Mouse (Mus musculus) macrophage (primary cell): ENCODE data around the gene 1700017N19Rik. TPM values are rescaled to one million over a fixed set of nuclear protein-coding genes. Genes with fewer than 3 reads are reported as not detected.
"Not testable (repeated sequence)": the region's sequence is repeated elsewhere in the genome, so short reads cannot be mapped to it uniquely, and the experiment has no call there.

Experiments used
- H3K27ac ChIP-seq: fragments of 350-480 bp; formaldehyde crosslinking; 2 replicates; pipeline ENCODE4 v1.9.0; 2021
- H3K36me3 ChIP-seq: fragments of 350-480 bp; formaldehyde crosslinking; 2 replicates; pipeline ENCODE4 v1.9.0; 2021; ENCODE audit errors: inconsistent target
- H3K4me3 ChIP-seq: fragments of 350-480 bp; formaldehyde crosslinking; 2 replicates; pipeline ENCODE4 v1.9.0; 2021; ENCODE audit errors: inconsistent target
- H3K79me2 ChIP-seq: fragments of 350-480 bp; formaldehyde crosslinking; 2 replicates; pipeline ENCODE4 v1.9.0; 2021; ENCODE audit errors: inconsistent target
- WGBS: methylation state at CpG from one replicate; pipeline ENCODE4 v1.1.7; 2026; ENCODE audit warnings: inconsistent platforms; ENCODE audit not compliant: missing documents; 5-methylcytosine and 5-hydroxymethylcytosine counted together
- polyA plus RNA-seq: library from polyadenylated mRNA; stranded (reverse); fragments of 250-400 nt; gene quantifications from 3 replicates; pipeline ENCODE4 v1.2.4, GENCODE M21; 2018; ENCODE audit warnings: inconsistent platforms
- total RNA-seq, 78 experiments: library from RNA; depleted of rRNA; stranded (reverse); fragments of 250-400 nt; gene quantifications; 1 replicate in 9 of 78; 2 replicates in 24 of 78; 3 replicates in 43 of 78; 4 replicates in 2 of 78; pipeline ENCODE4 v1.2.4; 2018; ENCODE audit warnings: inconsistent platforms in 56 of 78

Gene 1700017N19Rik
- not detected for total RNA-seq (2018; cell fraction: chromatin; rRNA removed)
- not detected for total RNA-seq (2018; cell fraction: cytosol; rRNA removed)
- total RNA-seq (2018; cell fraction: nucleus; rRNA removed) = not detected
- polyA plus RNA-seq = not detected in 3 replicates

DNA sequence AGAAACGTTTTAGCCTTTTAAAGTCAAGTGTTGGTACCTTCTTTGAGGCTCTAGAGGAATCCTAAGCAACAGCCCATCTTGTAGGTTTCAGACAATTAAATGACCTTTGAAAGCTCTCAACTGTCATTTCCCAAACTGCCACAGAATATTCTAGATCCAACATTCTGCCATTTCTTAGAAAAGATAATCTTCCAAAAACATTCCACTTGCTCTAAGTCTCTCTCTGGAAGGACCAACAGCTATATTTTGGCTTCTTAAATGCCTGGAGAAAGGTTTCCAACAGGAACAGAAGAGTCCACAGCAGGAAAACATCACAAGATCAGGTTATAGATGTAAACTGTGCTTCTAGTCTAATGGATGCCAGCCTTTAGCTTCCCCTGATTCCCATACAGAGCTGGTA is at the start of gene 1700017N19Rik, which contains the start of gene 4930430F08Rik:
Gene 1700017N19Rik (plus strand): TSS at position 162 of the 400 bp plus-strand sequence.
Gene 4930430F08Rik (minus strand): TSS at position 101 of the 400 bp plus-strand sequence.
- Histone ChIP-seq H3K79me2 (no peaks in the 10 kb centered on the region), H3K4me3 (peak within 1 kb of the TSS; percentile 52), H3K27ac (no peak within 1 kb of the TSS), H3K36me3 (no peaks in the 10 kb centered on the region)
- 86% methylated on average over 1 of the region's 1 CpGs for WGBS

DNA sequence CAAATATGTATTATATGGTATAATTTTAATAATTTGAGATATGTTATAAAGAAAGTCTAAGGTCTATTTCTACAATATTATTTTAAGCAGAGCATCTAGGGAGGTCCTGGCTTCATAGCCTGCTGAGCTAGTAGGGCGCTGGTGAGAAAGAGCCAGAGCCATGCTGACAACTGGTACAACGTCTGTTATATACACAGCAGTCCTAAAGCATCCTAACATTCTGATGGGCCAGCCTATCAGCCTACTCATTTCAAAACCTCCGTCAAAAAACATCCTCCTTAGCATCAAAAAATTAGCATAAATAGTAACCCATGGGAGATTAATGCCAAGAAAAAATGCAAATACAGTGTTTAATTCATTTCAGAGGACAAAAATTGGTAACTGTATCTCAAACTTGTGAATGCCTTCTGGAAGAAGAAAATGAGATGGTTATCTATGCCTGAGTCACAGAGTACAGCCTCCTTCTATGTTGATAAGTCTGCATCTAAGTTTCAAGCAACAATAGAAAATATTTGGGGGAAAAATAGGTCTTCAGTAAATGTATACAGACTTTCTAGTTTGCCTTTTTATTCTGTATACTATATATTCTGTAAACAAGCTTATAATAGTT is 33.6 kb upstream of the 1700017N19Rik start:
- no peak overlapping the region for H3K27ac ChIP-seq
- H3K36me3 ChIP-seq = no peaks in the 10 kb centered on the region
- 91% methylated on average over 3 of the region's 3 CpGs for WGBS
- no peak overlapping the region for H3K4me3 ChIP-seq
- H3K79me2 ChIP-seq = no peaks in the 10 kb centered on the region

DNA sequence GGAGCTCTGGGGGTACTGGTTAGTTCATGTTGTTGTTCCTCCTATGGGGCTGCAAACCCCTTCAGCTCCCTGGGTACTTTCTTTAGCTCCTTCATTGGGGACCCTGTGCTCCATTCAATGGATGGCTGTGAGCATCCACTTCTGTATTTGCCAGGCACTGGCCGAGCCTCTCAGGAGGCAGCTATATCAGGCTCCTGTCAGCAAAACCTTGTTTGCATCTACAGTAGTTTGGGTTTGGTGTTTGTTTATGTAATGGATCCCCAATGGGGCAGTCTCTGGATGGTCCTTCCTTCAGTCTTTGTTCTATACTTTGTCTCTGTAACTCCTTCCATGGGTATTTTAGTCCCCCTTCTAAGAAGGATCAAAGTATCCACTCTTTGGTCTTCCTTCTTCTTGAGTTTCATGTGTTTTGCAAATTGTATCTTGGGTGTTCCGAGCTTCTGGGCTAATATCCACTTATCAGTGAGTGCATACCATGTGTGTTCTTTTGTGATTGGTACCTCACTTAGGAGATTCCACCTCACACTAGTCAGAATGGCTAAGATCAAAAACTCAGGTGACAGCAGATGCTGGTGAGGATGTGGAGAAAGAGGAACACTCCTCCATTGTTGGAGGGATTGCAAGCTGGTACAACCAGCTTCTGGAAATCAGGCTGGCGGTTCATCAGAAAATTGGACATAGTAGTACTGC is 29.9 kb upstream of the 1700017N19Rik start:
- not testable (repeated sequence) for H3K27ac ChIP-seq, H3K79me2 ChIP-seq, H3K36me3 ChIP-seq, H3K4me3 ChIP-seq
- WGBS = 95% methylated on average over 3 of the region's 3 CpGs

DNA sequence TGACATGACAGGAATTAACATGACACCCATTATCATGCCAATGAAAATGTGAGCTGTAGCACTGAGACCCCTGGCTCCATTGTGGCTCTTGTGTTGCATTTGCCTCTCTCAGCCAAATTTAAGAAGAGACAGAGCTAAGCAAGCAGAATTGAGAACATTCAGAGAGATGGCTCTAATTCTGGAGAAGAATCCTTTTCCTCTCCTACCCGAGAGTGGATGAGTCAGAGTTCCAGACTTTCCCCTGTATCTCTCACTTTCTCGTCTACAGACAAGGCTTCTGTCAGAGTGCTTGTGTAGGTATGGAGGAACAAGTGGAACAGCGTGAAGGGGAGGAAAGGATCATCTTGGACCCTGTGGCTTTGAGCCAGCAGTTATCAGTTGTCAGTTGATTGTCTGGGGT is 26.2 kb upstream of the 1700017N19Rik start:
- WGBS = 85% methylated on average over 3 of the region's 3 CpGs
- no peak overlapping the region for H3K27ac ChIP-seq
- no peaks in the 10 kb centered on the region for H3K79me2 ChIP-seq
- H3K36me3 ChIP-seq = no peaks in the 10 kb centered on the region
- H3K4me3 ChIP-seq = no peak overlapping the region

DNA sequence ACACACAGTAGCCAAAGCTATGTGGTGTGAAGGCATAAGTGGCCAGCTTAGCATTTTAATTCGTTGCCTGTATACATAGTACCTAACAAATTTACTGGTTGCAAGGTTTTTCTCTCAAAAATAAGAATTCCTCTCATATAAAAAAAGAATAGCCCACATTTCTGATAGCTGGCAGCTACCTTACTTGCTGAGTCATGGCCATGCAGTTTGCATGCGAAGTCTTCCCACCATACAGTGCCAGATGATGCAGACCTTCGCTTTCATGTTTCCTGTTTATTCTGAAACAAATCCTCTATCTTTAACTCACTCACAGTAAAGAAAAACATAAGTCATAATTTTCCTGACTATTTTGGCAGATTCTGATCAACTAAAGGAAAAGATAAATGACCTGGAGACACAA is 18.6 kb upstream of the 1700017N19Rik start:
- 76% methylated on average over 3 of the region's 3 CpGs for WGBS

DNA sequence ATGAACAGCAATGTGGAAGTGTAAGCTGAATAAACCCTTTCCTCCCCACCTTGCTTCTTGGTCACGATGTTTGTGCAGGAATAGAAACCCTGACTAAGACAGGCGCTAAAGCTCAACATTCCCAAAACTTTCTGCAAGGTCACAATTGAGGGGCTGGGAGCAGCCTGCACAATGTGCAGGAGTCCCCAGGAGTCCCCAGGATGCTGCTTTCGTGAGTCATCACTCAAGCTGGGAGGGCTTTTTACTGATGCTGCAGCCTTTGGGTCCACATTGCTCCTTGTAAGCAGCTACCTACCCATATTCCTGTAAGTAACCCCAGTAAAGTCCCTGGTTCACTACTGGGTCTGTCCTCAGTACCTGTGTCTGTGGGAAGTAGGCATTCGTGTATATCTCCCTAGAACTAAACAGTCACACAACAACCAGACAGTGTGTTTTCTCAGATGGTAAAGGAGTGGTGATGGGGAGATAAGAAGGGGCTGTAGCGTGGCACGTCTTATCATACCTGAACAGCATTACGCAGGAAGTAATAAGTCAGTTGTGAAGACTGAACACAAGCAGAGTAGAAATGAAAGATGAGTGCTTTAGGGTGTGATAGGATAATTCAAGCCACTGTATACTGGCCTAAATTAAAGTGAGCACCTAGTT is 15.7 kb upstream of the 1700017N19Rik start:
- Histone ChIP-seq H3K79me2 (no peaks in the 10 kb centered on the region), H3K36me3 (peaks cover 11% of the 10 kb centered on the region), H3K4me3 (no peak overlapping the region), H3K27ac (no peak overlapping the region)
- WGBS = 96% methylated on average over 7 of the region's 7 CpGs

More for the DNA sequence above, 18.6 kb upstream of the 1700017N19Rik start:
- no peak overlapping the region for H3K4me3 ChIP-seq
- no peak overlapping the region for H3K27ac ChIP-seq
- H3K36me3 ChIP-seq = peaks cover 5% of the 10 kb centered on the region
- H3K79me2 ChIP-seq = no peaks in the 10 kb centered on the region

DNA sequence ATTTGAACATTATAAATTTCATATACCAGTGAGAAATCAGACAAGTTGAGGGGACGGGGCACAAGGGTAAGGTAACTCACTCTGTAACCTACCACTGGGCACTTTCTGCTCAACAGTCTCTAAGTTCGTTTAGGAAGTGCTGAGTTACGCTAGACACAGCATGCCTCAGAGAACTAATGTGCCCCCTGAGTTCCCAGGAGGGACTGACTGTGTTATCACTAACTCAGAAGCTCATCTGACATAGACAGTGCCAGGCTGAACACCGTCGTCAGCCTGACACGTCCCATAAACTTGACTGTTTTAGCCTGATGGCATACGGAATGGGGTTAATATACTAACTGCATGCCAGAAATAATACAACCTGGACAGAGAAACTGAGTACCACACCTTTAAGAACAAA is 15.0 kb upstream of the 1700017N19Rik start:
- 93% methylated on average over 7 of the region's 7 CpGs for WGBS
- H3K4me3 ChIP-seq = no peak overlapping the region
- no peaks in the 10 kb centered on the region for H3K79me2 ChIP-seq
- H3K27ac ChIP-seq = no peak overlapping the region
- peaks cover 11% of the 10 kb centered on the region for H3K36me3 ChIP-seq

DNA sequence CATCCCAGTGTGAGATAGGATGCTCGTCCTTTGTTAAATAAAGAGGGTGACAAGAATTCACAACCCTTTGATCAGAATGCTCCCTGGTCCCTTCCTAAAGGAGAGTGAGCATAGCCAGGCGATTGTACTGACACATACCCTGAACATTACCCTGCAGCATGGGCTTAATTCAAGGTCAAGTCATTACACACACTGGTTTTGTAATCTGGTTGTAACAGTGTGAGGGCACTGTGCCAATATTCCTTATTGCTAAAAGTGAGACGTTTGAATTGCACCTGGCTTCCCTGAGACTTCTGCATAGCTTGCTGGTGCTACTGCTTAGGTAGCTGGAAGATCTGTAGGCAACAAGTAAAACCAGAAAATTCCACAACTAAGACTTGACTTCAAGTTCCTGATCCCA is 6.1 kb upstream of the 1700017N19Rik start:
- Histone ChIP-seq H3K79me2 (no peaks in the 10 kb centered on the region), H3K4me3 (no peak overlapping the region), H3K36me3 (no peaks in the 10 kb centered on the region), H3K27ac (no peak overlapping the region)
- 84% methylated on average over 3 of the region's 3 CpGs for WGBS

DNA sequence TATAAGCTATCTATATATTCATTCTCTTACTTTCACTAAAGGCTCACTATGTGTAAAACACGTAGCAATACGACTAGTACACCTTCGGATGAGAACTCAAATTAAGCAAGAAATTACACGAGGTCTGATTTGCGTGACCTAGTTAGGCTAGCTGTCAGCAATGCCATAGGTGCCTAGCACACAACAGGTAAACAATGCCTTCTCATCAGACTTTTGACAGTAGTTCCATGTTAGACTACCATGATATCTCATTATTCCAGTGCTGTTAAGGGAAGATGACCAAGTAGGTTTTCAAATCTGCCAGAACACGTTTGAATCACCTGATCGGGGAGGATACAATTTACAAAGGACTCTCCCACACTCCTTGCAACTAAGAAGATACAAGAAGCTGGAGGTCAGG is 1.8 kb upstream of the 1700017N19Rik start:
- Histone ChIP-seq H3K27ac (no peak overlapping the region), H3K36me3 (no peaks in the 10 kb centered on the region), H3K79me2 (no peaks in the 10 kb centered on the region), H3K4me3 (peak overlapping the region; percentile 52)
- 34% methylated on average over 7 of the region's 7 CpGs for WGBS

DNA sequence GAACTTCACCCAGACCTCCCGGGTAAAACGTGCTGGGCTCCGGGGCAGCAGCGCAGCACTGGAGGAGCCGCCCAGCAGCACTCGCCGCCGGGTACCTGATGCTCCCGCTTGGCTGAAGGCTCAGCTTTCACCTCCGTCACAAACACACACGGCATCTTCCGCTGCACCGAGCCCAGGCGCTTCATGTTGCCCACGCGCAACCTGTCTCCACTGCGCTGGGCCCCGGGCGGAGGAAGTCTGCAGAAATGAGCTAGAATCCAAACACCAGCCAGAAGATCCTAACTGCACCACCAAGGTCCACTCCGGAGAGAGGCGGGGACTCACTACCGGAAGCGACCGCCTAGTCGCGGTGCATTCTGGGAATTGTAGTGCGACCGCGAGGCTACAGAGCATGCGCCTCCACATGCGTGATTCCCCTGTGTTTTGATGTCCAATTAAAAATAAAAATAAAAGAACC is 1.3 kb upstream of the 1700017N19Rik start:
- Histone ChIP-seq H3K4me3 (peak overlapping the region; percentile 52), H3K36me3 (no peaks in the 10 kb centered on the region), H3K27ac (no peak overlapping the region), H3K79me2 (no peaks in the 10 kb centered on the region)
- under 1% methylated on average over 31 of the region's 31 CpGs for WGBS

DNA sequence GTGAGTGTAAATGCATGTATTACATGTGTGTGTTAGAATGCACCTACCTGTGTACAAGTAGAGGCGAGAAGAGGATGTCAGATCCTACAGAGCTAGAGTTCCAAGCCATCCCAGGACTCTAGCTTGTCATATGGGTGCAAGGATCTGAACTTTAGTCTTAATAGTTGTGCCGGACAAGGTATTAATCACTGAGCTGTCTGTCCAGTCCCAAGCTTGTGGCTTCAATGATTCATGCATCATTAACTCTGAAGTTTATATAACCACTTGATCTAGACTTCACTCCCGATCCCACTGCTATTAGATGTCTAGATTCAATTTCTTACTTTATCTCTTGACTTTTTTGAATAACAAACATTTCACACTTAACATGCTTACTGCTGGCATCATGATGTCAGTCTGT is 8.1 kb downstream of the 1700017N19Rik start:
- Histone ChIP-seq H3K4me3 (no peak overlapping the region), H3K36me3 (no peaks in the 10 kb centered on the region), H3K79me2 (no peaks in the 10 kb centered on the region), H3K27ac (no peak overlapping the region)
- WGBS = 93% methylated on average over 3 of the region's 3 CpGs

DNA sequence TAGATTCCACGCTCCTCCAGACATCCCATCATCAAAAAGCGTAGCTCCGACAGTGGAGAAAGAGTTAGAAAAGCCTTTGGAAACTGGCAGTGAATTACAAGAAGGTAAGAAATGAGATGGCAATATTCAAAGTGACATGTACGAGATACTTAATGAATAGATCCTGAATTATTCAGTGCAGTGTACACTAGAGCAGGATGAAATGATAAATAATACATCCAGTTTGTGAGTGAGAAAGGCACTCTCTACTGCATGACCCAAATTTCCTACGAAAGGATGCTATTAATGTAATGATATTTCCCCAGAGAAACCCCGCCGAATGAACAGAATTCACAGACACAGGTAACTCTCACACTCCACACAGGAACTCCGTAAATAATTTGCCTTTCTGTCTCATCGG is 13.2 kb downstream of the 1700017N19Rik start:
- H3K27ac ChIP-seq = no peak overlapping the region
- no peaks in the 10 kb centered on the region for H3K36me3 ChIP-seq
- no peaks in the 10 kb centered on the region for H3K79me2 ChIP-seq
- no peak overlapping the region for H3K4me3 ChIP-seq
- 91% methylated on average over 8 of the region's 9 CpGs for WGBS

DNA sequence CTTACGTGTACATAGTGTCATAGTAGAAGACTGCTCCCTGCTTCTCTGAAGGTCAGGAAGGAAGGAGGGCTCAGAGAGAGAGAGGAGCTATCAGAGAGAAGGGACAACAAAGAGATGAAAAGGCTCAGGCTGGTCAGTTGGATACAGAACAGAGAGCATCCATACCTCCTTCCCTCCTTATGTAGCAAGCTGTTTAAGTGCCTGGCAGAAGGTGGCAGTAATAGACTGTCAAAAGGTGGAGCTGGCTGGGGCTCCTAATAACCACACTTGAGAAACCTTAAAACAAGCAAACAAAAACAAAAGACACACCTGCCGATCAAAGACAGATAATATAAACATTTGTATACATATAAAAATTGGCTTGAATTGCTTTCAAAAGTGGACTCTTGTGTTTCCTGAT is 14.0 kb downstream of the 1700017N19Rik start:
- WGBS = 53% methylated on average over 2 of the region's 2 CpGs
- Histone ChIP-seq H3K27ac (no peak overlapping the region), H3K36me3 (no peaks in the 10 kb centered on the region), H3K4me3 (no peak overlapping the region), H3K79me2 (no peaks in the 10 kb centered on the region)

DNA sequence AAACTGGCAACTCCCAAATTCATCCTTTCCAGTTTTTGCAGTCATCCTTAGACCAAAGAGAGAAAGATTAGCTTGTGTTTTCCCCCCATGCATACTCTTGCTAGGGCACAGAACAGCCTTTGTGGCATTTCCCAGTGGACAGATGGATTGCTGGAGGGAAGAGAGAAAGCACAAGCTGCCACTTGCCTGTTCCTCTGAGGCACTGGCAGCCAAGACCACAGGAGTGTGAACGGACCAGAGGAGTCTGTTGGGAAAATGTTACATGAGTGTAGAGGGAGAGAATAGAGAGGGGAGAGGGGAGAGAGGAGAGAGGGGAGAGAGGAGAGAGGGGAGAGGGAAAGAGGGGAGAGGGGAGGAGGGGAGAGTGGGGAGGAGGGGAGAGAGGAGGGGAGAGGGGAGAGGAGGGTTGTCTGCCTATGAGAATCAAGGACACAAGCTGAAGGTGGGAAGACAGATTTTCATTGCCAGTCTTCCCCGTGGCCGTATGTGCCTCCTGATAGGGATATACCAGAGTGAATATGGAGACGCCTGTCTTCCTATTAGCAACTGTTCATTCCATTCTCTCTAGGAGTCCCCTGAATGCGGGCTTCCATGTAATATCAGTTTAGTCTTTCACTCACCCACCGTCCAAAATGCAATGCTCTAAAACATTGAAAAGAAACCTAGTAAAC is 27.1 kb downstream of the 1700017N19Rik start:
- H3K79me2 ChIP-seq = no peaks in the 10 kb centered on the region
- H3K36me3 ChIP-seq = no peaks in the 10 kb centered on the region
- H3K27ac ChIP-seq = no peak overlapping the region
- H3K4me3 ChIP-seq = no peak overlapping the region
- WGBS = 86% methylated on average over 6 of the region's 6 CpGs
